ENCODE assay signal across 19 mouse cellular contexts in the genomic region with DNA sequence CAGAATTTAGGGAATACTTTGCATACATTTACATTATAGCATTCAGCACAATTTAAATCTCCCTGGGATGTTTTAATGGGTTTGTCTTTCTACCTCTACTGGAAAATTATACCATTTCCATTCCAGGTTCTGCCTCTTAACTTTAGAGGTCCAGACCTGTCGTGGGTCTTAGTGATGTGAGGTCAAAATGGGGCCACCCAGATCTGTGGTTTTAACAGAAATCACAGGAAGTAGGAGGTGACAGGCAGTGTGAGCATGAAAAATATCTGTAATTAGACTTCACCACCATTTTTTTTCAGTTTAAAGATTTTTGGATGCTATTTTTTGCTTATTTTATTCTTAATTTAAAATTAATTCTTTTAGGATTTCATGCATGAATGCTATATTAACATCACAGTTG.
"Had no signal": no experiment of that assay in that cellular context is flagged by ENCODE, and none has a peak within 500 bp of the region (broad histone marks: within the 10 kb centered on the region; RNA-seq: fewer than 3 reads in every experiment).

No protein-coding gene starts in this region.

- H3K27me3 ChIP-seq: liver, embryonic 15.5 days; lung, embryonic 15.5 days; megakaryocyte, embryonic 14.5 days; midbrain, embryonic 13.5 days; midbrain, embryonic 15.5 days; neural tube, embryonic 13.5 days; neural tube, embryonic 15.5 days had no signal

- ATAC-seq: liver, postnatal 0 days; lung, postnatal 0 days; midbrain, embryonic 13.5 days; midbrain, embryonic 15.5 days had no signal

- H3K27ac ChIP-seq: liver, embryonic 15.5 days; lung, embryonic 15.5 days; midbrain, embryonic 13.5 days; midbrain, embryonic 15.5 days; neural tube, embryonic 13.5 days; neural tube, embryonic 15.5 days had no signal

- H3K9ac ChIP-seq: liver, embryonic 15.5 days; liver, postnatal 0 days; lung, embryonic 15.5 days; midbrain, embryonic 13.5 days; midbrain, embryonic 15.5 days; neural tube, embryonic 13.5 days; neural tube, embryonic 15.5 days had no signal

- H3K36me3 ChIP-seq: liver, embryonic 15.5 days; lung, embryonic 15.5 days; midbrain, embryonic 13.5 days; midbrain, embryonic 15.5 days; neural tube, embryonic 13.5 days; neural tube, embryonic 15.5 days had no signal

- H3K4me3 ChIP-seq: liver, embryonic 15.5 days; lung, embryonic 15.5 days; megakaryocyte, embryonic 14.5 days; midbrain, embryonic 13.5 days; midbrain, embryonic 15.5 days; neural tube, embryonic 13.5 days; neural tube, embryonic 15.5 days had no signal

- H3K9me3 ChIP-seq: liver, embryonic 15.5 days; lung, embryonic 15.5 days; megakaryocyte, embryonic 14.5 days; midbrain, embryonic 13.5 days; midbrain, embryonic 15.5 days; neural tube, embryonic 13.5 days; neural tube, embryonic 15.5 days had no signal

- H3K4me1 ChIP-seq: liver, embryonic 15.5 days; lung, embryonic 15.5 days; midbrain, embryonic 13.5 days; midbrain, embryonic 15.5 days; neural tube, embryonic 13.5 days; neural tube, embryonic 15.5 days had no signal

- DNase-seq: liver, postnatal 0 days; lung, adult 2 months; lung, postnatal 4 days; retina, postnatal 1 day; right cerebral cortex, adult 18-20 months; right cerebral cortex, postnatal 25 days; right cerebral cortex, postnatal 4 days; thymus, adult 18-20 months; thymus, postnatal 14 days; thymus, postnatal 36 days had no signal

- H3K4me2 ChIP-seq: liver, embryonic 15.5 days; lung, embryonic 15.5 days; midbrain, embryonic 11.5 days; midbrain, embryonic 13.5 days; midbrain, embryonic 15.5 days; neural tube, embryonic 13.5 days; neural tube, embryonic 15.5 days had no signal
